Mouse (Mus musculus): ENCODE data around the gene Mpped2.

The Mpped2 gene

DNA sequence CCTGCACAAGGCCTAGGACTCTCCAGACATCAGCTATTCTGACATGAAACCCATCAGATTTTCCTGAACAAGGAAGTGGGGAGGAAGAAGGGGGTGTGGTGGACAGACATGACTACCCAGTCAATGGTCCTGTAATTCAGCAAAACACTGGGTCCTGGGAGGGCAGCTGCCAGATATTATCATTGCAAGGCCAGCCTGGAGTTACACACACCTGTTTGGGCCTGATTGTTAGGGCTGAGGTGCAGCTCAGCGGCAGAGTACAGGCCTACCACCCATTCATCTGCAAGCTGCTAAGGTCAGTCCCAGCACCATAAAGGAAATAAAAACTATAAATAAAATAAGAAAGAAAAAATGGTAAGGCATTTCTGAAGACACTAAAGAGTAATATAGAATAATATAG, 52.3 kb downstream of the Mpped2 start:
- DNase-seq (ENCODE audit: low read depth, low spot score), result no peak

DNA sequence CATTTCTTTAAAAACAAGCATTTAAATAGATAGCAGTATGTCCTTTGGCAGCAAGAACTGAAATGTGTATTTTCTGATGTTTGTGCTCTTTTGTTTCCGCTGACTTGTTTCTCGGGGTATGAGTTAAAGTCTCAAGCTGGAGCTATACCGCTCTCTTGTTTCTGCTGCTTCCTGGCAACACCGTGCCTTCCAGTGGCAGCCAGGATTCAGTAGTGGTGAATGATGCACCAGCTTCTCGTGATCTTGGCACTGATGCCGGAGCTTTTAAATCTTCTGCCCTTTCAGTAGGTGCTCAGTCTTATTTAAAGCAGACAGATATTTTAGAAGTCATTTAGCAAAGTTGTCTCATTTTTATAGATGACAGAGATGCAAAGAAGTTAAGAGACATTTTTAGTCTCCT, 53.1 kb downstream of the Mpped2 start:
- no peak for DNase-seq (ENCODE audit: low read depth, low spot score)

DNA sequence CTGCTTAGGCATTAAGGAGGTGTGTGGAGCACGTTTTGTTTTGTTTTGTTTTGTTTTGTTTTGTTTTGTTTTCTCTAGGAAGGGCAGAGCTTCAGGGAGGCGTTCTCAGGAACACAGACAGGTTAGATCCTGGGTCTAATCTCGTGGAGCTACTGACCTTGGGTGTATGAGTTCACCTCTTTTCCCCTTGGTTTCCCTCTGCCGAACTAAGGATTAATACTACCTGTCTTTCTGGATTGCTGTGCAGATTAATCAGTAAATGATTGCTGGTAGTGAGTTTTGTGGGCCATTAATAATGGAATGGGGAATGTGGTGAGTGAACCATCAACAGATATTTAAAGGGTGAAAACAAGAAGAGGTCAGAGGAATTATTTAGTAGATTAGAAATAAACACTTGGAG, 53.8 kb downstream of the Mpped2 start:
- DNase-seq (ENCODE audit: low read depth, low spot score), result no peak

DNA sequence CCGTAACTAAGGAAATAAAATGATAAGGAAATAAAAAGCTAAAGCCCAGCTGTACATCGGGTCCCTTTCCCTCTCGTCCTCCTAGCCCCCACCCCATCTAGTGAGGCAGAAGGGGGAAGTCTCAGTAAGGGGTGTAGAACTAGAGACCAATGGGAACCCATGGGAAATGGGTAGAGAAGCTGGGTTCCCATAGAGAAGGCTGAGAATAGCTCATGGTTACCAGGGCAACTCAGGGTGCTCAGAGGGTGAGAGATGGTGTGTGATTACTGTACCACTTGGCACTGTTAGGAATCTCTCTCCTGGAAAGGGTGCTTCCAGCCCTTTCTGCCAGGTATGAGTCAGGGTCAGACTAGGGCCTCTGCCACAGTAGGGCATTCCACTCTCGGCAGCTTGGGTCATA, 54.3 kb downstream of the Mpped2 start:
- no peak for DNase-seq (ENCODE audit: low read depth, low spot score)

DNA sequence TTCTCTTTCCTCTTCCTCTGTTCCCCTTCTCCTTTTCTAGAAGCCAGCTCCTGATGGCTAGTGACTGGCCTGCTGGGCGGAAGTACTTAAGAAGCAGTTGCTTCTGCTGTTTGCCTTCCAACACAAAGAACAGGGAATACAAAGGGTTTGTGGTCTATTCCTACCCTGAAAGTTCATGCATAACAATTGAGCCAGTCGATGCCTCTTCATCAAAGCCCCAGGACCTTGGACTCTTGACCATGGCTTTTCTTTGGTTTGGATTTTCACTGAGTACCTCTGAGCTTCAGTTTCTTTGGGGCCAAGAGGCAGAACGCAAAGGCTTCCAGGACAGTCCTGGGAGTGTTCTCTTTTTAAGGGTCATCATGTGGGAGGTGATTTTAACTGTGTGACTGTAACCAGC, 57.8 kb downstream of the Mpped2 start:
- no peak for DNase-seq (ENCODE audit: low read depth, low spot score)

DNA sequence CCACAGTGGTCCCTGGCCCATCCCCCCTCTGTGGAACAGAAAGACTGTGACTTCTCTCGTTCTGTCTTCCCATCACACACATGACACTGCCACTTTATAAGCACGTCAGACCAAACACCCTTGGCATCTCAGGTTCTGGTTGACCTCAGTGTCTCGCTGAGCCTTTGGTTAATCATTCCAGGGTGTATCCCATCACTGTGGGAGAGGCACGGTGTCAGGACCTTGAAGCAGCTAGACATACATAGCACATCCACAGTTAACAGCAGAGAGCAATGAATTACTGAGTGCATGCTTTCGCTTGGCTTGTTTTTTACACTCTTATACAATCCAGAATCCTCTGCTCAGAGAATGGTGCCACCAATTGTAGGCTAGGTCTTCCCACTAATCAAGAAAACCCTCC, 60.6 kb downstream of the Mpped2 start:
- no peak for DNase-seq (ENCODE audit: low read depth, low spot score)

DNA sequence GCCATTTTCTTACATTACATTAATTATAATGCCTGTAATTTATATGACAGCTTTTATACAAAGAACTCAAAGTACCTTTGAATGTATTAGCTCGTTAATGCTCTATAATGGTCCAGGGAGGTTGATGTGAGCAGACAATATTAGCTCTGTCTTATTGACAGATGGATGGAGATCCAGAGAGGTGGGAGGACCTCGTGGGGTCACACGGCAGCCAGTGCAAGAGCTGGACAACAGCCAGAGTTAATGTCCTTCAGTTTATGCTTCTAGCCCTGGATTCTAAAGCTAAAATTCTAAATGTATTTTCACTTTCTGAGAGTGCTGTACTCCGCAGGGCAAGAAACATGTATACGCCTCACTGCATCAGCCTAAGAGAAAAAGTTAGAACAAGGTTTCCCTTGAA, 61.6 kb downstream of the Mpped2 start:
- no peak for DNase-seq (ENCODE audit: low read depth, low spot score)

DNA sequence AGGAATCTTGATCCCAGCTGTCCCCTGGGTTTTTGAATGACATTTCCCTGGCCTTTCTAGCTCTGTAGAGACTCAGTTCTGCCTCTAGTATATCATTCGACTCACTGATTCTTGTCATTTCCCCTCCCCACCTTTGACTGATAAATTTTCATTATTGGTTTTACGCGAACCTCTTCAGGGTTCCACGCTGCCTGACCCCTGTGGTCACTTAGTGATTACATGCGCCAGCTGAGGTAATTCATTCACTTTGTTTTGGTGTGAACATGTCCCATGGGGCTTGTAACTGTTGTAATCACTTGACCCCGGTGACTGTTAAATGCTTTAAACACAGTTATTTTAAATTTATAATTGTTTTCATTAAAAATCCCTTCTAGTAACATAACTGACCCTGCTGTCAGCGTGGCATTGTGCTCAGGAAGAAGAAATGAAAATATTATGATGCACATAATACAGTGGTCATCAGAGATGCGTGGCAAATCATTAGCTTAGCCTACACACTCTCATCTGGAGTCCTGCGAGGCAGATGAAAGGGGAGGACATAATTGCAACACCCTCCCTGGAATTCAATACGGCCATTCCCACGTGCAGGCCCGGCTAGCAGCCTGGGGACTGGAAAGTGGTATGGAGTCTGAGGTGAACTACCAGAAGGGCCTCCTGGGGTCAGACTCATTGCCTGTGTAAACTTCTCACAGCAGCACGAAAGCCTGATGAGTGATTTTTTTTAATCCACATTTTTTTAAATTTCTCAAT, 63.5 kb downstream of the Mpped2 start:
- DNase-seq (ENCODE audit: low read depth, low spot score), result no peak

DNA sequence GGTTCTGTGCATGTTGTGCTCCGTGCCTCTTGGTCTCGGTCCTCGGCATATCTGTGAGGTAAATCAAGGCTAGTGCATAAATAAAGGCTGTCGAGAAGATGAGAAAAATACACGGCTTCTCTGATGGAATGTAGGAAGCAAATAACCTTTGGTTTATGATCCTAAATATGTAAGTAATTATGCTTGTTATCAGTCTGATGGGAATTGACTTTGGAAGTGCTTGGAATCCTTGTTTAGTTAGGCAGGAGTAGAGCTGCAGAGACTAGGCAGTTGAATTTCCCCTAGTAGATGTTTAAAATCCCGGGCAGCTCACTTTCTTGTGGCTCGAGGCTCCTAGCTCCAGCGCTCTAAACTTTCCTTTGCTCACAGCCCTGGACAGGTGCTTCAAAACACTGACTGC, 69.9 kb downstream of the Mpped2 start:
- DNase-seq (ENCODE audit: low read depth, low spot score), result no peak

DNA sequence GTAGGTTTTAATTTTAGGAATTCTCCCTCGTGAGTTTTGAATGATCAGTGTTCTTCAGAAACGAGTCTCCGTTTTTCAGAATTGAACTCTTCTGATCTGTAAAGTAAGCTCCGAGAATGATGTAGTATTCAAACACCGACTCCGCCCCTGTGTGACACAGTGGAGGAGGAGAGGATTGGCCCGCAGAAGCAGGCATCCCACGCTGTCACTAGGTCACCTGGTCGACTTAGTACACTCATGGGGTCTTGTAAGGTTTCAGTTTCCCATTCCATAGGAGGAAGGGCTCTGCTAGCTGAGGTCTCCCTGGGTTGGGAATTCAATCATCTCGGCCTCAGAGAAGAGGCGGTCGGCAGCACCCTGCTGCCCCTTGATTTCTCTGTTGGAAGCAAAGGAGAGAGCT, 76.2 kb downstream of the Mpped2 start:
- no peak for DNase-seq (ENCODE audit: low read depth, low spot score)

DNA sequence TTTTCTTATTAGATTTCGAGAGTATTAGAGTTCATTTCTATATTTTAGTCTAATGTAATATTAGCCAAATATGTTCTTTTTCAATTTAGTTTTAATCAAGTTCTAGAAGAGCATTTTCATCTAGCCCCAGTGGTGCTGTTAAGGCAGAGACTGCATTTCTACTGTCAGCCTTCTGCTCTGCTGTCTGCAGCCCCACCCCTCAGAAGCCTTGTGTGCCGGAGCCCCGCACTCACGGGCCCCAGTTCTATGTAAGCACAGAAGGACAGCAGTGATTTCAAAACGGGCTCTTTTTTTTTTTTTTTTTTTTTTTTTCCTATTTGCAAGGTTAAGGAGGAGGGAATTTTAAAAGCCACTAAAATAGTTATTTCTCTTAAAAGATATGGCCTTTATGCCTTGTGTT, 79.6 kb downstream of the Mpped2 start:
- DNase-seq (ENCODE audit: low read depth, low spot score), result no peak

DNA sequence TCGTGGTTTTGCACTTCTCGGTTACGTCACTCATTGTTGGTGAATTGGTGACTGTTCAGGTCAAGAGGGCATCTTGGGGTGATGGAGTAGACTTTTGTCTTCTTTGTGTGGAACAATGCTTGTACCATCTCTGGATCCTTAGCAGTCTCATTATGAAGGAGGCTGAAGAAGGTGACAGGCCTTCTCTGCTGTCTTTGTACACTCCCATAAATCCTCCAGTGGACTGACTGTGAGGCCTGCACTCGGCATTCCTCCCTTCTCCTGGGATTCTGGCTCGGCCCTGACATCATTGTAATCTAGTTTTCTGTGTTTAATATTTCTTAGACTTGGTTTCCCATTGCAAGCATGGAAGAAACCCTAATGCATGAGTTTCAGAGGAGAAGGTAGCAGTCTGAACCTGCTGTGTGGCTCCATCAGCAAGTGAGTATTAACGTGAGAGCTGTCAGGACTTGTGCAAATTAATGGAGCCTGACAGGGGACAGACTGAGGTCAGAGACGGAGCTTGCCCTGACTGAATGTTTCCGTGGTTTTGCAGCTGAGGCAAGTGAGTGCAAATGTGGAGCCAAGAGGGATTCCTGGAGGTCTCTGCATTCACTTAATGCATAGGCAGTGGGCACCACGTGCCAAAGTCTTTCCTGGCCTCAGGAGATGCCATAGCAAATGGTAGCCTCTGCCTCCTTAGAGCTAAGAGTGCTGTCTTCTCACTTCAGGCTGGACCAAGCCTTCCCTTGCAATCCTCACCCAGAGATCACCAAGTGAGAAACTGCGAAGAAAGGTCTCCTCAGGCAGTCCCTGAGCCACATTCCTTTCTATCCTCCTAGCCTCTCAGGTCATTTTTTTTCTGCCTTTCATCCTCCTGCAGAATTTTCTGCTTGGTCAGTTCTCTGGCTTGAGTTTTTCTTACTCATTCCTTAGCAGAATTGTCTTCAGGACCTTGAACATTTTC, 81.5 kb downstream of the Mpped2 start:
- DNase-seq (ENCODE audit: low read depth, low spot score), result no peak

DNA sequence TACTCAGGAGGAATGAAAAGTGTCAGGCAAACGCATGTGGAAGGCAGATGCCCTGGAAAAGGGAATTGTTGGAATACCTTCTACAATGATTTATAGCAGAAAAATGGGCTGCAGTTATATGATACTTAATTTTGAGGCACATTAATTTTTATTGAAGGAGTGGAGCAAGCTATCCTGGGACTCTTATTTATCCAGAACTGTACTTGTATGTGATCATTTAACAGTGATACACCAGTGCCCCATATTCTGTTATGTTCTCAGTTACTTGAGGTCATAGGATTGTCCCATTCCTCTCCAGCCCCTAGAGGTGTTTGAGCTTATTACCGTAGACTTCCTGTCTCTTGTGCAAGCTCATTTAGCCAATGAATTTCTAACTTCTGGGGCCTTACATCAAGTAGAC, 82.9 kb downstream of the Mpped2 start:
- DNase-seq (ENCODE audit: low read depth, low spot score), result no peak

DNA sequence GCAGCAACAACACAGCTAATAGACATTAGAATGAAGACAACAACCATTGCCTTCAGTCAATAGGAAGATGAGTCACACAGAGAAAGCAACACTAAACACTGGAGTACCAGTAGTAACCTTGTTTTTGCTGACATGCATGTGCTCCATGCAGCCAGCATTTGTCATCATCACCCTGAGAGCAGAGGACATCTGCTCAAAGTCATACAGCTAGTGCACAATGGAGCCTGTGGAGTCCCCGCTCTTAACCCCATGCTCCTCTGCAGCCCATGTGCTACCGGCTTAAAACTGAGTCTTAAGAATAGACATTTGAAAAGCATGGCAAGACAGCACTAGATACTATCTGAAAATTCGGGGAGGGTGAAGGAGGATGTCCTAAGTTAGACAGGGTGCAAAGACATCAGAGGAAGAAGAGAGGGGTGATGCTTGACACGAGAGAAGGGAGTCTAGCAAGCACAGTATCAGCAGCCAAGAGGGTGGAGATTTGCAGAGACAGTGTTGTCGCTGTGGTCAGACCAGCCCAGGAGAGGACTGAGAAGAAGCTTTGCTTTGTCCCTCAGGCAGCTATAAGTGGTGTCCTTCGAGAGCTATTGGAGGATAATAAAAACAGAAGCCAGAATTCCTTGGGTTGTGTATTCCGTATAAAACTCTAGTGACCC, 85.9 kb downstream of the Mpped2 start:
- no peak for DNase-seq (ENCODE audit: low read depth, low spot score)

DNA sequence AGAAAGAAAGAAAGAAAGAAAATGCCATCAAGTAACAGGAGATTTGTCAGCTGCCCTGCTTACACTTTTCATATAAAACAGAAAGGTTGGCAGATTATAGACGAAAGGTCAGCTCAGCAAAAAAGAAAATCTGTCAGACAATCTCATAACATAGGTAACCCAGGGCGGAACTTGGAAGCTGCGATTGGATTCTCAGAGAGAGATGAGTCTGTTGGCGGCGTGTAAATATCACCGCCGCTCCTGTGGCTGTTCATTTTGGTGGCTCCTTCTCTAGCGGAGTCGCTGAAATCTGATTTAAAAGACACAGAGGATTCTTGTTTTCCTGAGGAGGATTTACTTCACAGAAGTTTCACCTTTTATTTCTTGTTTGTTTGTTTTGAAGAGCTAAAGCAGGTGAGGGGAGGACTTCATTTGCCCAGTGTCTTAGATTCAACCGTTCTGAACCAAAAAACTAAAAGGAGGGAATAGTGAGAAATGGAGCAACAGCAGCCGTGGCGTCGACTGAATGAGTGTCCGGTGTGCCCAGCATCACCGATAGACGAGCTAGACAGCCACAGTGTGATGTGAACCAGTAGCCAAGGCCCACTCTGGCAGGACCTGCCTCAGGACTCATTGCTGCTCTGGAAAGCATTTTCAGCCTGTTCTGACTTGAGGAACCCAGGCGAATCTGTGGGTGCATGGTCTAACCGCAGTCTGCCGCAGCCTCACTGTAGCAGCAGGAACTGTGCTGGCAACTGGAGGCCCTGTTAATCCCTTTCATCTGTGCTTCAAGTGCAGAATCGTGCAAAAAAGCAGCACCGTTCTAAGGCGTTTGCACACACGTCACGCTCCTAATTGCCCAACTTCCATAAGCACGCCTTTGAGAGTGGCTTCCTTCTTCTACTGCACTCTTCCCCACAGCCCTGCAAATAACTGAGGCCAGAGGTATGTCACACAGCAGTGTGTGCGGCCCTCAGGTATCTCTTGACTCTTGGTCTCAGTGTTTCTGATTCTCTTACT, 88.4 kb downstream of the Mpped2 start:
- no peak for DNase-seq (ENCODE audit: low read depth, low spot score)

DNA sequence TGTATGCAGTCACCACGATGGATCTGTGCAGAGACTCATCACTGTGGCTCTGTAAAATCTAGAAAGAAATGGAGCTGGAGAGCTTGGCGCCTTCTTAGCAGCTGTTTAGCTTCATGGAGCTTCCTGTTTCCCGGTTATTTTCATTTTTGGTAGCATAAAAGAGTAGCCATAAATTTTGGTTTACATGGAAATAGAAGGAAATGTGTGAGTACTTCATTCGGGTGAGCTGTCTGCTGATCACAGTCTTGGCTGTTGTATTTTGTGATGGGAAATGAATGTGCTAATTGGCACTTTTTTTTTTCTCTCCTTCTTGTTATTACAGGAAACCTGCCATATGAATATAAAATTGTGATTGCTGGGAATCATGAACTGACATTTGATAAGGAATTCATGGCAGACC, 90.2 kb downstream of the Mpped2 start:
- DNase-seq (ENCODE audit: low read depth, low spot score), result no peak

DNA sequence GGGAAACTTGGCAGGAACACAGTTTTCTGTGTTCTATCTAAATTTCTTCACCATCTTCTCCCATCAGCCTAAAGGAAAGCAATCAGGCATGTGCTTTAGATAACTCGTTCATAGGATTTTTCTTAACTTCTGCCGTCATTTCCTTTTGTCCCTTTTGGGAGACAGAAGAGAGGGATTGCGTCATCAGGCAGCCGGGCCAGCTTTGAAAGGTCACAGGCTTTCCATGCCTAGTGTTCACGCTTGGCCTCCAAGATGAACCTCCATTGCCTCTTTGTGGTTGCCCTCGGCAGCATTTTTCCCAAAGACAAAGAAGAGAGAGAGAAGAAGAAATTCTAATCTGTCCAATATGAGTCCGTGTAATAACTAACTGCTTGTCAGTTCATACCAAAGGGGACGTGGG, 95.0 kb downstream of the Mpped2 start:
- DNase-seq (ENCODE audit: low read depth, low spot score), result no peak

DNA sequence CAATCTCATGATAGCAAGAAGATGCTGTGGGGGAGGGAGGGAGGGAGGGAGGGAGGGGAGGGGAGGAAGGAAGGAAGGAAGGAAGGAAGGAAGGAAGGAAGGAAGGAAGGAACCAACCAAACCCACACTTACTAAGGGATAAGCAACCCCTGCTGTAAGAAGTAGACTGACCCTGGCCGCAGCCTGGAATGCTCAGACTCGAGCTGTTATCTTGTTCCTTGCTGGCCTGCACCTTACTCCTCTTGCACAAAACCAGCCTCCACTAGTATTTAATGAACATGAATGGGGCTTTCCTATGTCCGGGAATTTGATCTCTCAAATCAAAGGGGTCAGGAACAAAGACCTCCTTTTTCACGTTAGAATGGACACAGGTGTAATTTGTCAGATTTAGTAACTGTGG, 95.5 kb downstream of the Mpped2 start:
- DNase-seq (ENCODE audit: low read depth, low spot score), result no peak

DNA sequence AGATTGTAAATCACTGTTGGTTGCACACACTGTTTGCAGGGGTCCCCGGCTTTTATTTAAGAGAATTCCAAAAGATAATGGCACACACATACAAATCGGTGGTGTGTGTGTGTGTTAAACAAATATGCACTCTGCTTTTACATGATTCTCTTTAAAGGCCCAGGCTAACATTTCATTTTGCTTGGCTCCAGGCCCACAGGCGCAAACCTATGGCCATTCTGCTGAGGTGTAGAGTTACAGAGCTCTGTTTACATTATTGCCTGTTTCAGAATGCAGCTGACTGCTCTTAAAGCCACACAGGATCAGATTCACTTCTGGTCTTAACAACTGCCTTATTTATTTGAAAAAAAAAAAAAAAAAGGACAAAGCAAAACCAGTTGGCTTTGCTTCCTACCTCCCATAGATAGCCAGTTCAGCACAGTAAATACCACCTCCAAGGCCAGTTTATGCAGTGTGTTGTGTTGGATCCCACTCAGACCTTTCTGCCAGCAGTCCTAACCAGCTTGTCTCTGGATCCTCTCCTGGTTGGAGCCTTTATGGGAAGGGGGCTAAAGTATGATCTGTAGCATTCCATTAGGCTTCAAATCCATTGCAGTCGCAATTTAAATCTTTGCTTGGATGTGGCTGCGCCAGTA, 96.7 kb downstream of the Mpped2 start:
- DNase-seq (ENCODE audit: low read depth, low spot score), result no peak

DNA sequence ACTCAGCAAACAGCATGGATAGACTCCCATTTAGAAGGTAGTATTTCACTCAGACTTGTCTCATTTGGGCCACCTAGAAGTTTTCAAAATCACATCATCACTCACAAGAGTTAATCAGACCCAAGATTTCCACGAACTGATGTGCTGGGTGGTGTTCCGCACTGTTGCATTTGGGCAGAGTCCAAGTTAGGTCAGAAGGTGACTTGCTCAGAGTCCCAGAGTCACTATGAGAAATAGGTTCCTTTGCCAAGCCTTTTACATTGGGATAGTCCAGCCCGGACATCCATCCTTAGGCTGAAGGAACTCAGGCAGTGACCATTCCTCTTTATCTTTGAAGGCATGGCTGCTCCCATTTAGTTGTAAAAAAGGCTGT, 97.2 kb downstream of the Mpped2 start:
- DNase-seq (ENCODE audit: low read depth, low spot score), result no peak

DNA sequence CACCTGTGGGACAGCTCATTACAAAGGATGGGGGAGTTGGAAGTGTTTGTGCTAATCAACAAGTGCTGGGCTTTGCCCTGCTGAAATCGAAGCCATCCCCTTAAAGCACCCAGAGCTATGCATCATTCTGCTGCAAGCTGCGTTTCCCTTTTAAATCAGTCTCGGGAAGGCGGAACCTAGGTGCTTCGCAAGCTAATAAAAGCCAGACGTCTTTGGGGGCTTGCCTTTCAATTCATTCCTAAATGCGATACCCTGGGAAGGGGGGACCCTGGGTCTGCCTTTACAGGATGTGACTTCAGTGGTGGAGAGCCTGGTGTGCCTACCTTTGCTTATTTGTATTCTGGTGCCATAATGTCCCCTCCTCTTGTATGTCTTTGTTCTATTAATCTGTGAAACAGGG, 103.2 kb downstream of the Mpped2 start:
- DNase-seq (ENCODE audit: low read depth, low spot score), result no peak

Data from retina, postnatal 7 days (tissue).